Mouse (Mus musculus) liver, embryonic 14.5 days (tissue): Measurements from ENCODE around the gene Ralgapb. TPM values are rescaled to one million over a fixed set of nuclear protein-coding genes. Genes with fewer than 3 reads are reported as not detected.

Experiments
- ATAC-seq: fragments of 200-750 bp; cut with Nextera tagmentation; 2 replicates; pipeline ENCODE4 v1.8.0; 2017; ENCODE audit warnings: moderate number of reproducible peaks, mild to moderate bottlenecking, moderate library complexity; ENCODE audit not compliant: insufficient read depth
- DNase-seq, 3 experiments: peaks; one replicate each; pipeline ENCODE4 v3.0.0-alpha.2; 2012 to 2013; ENCODE audit warnings: low read depth in 3 of 3, low spot score in 3 of 3
- H3K27ac ChIP-seq: fragments of 300-500 bp; sonication (generic); 2 replicates; pipeline ENCODE4 v1.5.1; 2014; ENCODE audit warnings: moderate library complexity, mild to moderate bottlenecking, control low read depth, inconsistent platforms
- H3K27me3 ChIP-seq: fragments of 300-500 bp; sonication (generic); 2 replicates; pipeline ENCODE4 v1.6.1; 2014; ENCODE audit warnings: mild to moderate bottlenecking, low read length, moderate library complexity; ENCODE audit not compliant: control insufficient read depth, insufficient read depth
- H3K36me3 ChIP-seq: fragments of 300-500 bp; sonication (generic); replicated peaks from 2 replicates; pipeline ENCODE4 v1.6.1; 2014; ENCODE audit warnings: low read depth; ENCODE audit not compliant: control insufficient read depth, insufficient read depth
- H3K4me1 ChIP-seq, 2 experiments: fragments of 200-500 bp in 1 of 2; fragments of 300-500 bp in 1 of 2; sonication (generic) in 1 of 2; replicated peaks; 2 replicates each; pipeline ENCODE4 v1.6.1; 2012 to 2014; ENCODE audit warnings: antibody characterized with exemption in 1 of 2, inconsistent platforms in 1 of 2, low read length in 1 of 2; ENCODE audit not compliant: control insufficient read depth in 2 of 2, insufficient read depth in 2 of 2
- H3K4me2 ChIP-seq: fragments of 300-500 bp; sonication (generic); 2 replicates; pipeline ENCODE4 v1.6.1; 2014; ENCODE audit warnings: low read depth, mild to moderate bottlenecking, control low read depth, moderate library complexity
- H3K4me3 ChIP-seq, 2 experiments: fragments of 200-500 bp in 1 of 2; fragments of 300-500 bp in 1 of 2; sonication (generic) in 1 of 2; 2 replicates each; pipeline ENCODE4 v1.5.1; 2012 to 2014; ENCODE audit warnings: low read depth in 2 of 2, low read length in 2 of 2, mild to moderate bottlenecking in 2 of 2, control low read depth in 1 of 2, inconsistent platforms in 1 of 2, moderate library complexity in 1 of 2; ENCODE audit not compliant: insufficient read depth in 1 of 2
- H3K9ac ChIP-seq: fragments of 300-500 bp; sonication (generic); replicated peaks from 2 replicates; pipeline ENCODE4 v1.6.1; 2014; ENCODE audit warnings: mild to moderate bottlenecking, control low read depth, moderate library complexity
- H3K9me3 ChIP-seq: fragments of 300-500 bp; sonication (generic); 2 replicates; pipeline ENCODE4 v1.6.1; 2016; ENCODE audit warnings: low read length, mixed read lengths; ENCODE audit not compliant: control insufficient read depth
- CTCF ChIP-seq: IDR thresholded peaks from 2 replicates; pipeline ENCODE4 v1.5.1; 2016; ENCODE audit warnings: antibody characterized with exemption, low read depth, control low read depth
- EP300 ChIP-seq: IDR thresholded peaks from 2 replicates; pipeline ENCODE4 v1.6.1; 2016; ENCODE audit warnings: antibody characterized with exemption, low read depth
- WGBS: fragments of 180-500 bp; shearing (Covaris S2); extraction: QIAGEN DNeasy Blood & Tissue Kit; methylation state at CpG from one replicate; pipeline ENCODE4 v1.1.7; 2014; ENCODE audit not compliant: insufficient replicate concordance; 5-methylcytosine and 5-hydroxymethylcytosine counted together
- polyA plus RNA-seq, 2 experiments: library from polyadenylated mRNA; depleted of rRNA in 1 of 2; stranded (reverse) in 1 of 2; unstranded in 1 of 2; fragments of >200 nt; fragmentation: Nextera tagmentation in 1 of 2; extraction: Ambion mirVana in 1 of 2; gene quantifications; 2 replicates each; pipeline versions ENCODE4 v1.2.1 to v1.2.3; 2012 to 2014

The Ralgapb gene
- polyA plus RNA-seq, 2 experiments: 4.7 to 5.6 TPM

DNA sequence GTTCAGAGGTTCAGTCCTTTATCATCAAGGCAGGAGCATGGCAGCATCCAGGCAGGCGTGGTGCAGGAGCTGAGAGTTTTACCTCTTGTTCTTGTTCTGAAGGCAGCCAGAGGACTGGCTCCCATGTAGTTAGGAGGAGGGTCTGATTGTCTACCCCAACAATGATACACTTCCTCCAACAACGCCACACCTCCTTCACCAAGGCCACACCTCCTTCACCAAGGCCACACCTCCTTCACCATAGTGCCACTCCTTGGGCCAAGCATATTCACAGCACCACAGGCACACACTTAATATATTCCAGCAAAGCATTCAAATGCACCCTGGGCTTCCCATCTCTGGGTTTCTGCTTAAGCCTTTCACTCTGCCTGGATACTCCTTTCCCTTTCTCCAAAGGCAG, 135.6 kb downstream of the Ralgapb start:
- no peak for DNase-seq
- Histone ChIP-seq H3K4me3 (no peak overlapping the region), H3K27ac (no peak overlapping the region), H3K9me3 (no peaks in the 10 kb centered on the region), H3K4me1 (no peaks in the 10 kb centered on the region), H3K4me2 (no peak overlapping the region), H3K27me3 (no peaks in the 10 kb centered on the region), H3K36me3 (no peaks in the 10 kb centered on the region), H3K9ac (no peak overlapping the region)
- no peak for ATAC-seq
- TF ChIP-seq EP300 (no peak), CTCF (no peak)
- WGBS: 42% methylated on average over 2 of the region's 2 CpGs

DNA sequence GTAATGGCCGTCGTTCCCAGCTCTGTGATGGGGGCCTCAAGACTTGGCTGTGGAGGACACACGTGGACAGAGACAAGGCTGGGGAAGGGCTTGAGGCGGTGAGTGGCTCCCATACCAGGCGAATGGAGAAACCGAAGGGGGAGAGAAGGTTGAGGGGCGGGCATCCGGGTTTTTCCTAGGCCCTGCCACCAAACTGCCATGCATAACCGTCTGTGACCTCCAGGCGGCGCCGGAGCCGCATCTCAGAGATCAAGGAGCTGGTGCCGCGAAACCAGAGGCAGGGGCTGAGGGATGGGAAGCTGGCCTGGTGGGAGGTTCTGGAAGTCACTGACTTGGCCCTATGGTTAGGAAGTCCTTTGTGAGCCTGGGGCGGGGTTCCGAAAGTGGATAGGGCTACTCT, 137.1 kb downstream of the Ralgapb start:
- Histone ChIP-seq H3K36me3 (no peaks in the 10 kb centered on the region), H3K27ac (no peak overlapping the region), H3K4me2 (no peak overlapping the region), H3K4me1 (no peaks in the 10 kb centered on the region), H3K4me3 (no peak overlapping the region), H3K9me3 (no peaks in the 10 kb centered on the region), H3K27me3 (no peaks in the 10 kb centered on the region), H3K9ac (no peak overlapping the region)
- TF ChIP-seq CTCF: peak; percentile 88
- no peak for TF ChIP-seq EP300
- DNase-seq (peak in 2 of 3 experiments; percentile 7 to 13), ATAC-seq (no peak)
- 5% methylated on average over 17 of the region's 17 CpGs for WGBS

Other genes with a start within 250 kb of the Ralgapb start
- gene D630003M21Rik, start 180.6 kb upstream of the Ralgapb start, polyA plus RNA-seq (2012; rRNA removed): 0.33 and 0.34 TPM in 2 replicates
- 0.24 and 0.52 TPM in 2 replicates for gene D630003M21Rik, start 180.6 kb upstream of the Ralgapb start, polyA plus RNA-seq (2014; fragmentation: Nextera tagmentation; extraction: Ambion mirVana)
- gene Bpi, start 151.8 kb upstream of the Ralgapb start, polyA plus RNA-seq (2012; rRNA removed): not detected in 2 replicates
- not detected in 2 replicates for gene Bpi, start 151.8 kb upstream of the Ralgapb start, polyA plus RNA-seq (2014; fragmentation: Nextera tagmentation; extraction: Ambion mirVana)
- 22.9 and 26.4 TPM in 2 replicates for gene Lbp, start 103.4 kb upstream of the Ralgapb start, polyA plus RNA-seq (2012; rRNA removed)
- 31.6 and 33.5 TPM in 2 replicates for gene Lbp, start 103.4 kb upstream of the Ralgapb start, polyA plus RNA-seq (2014; fragmentation: Nextera tagmentation; extraction: Ambion mirVana)
- gene Snhg11, start 34.2 kb upstream of the Ralgapb start, polyA plus RNA-seq (2012; rRNA removed): 2.0 and 2.4 TPM in 2 replicates
- gene Snhg11, start 34.2 kb upstream of the Ralgapb start, polyA plus RNA-seq (2014; fragmentation: Nextera tagmentation; extraction: Ambion mirVana): 0.42 and 0.63 TPM in 2 replicates
- 0.22 TPM in 1 of 2 replicates, not detected in the other for gene Adig, start 92.8 kb downstream of the Ralgapb start, polyA plus RNA-seq (2012; rRNA removed)
- gene Adig, start 92.8 kb downstream of the Ralgapb start, polyA plus RNA-seq (2014; fragmentation: Nextera tagmentation; extraction: Ambion mirVana): not detected in 2 replicates
- 0.03 TPM in 1 of 2 replicates, not detected in the other for gene Arhgap40, start 102.9 kb downstream of the Ralgapb start, polyA plus RNA-seq (2012; rRNA removed)
- not detected in 2 replicates for gene Arhgap40, start 102.9 kb downstream of the Ralgapb start, polyA plus RNA-seq (2014; fragmentation: Nextera tagmentation; extraction: Ambion mirVana)
- gene Slc32a1, start 200.9 kb downstream of the Ralgapb start, polyA plus RNA-seq (2012; rRNA removed): 0.01 and 0.05 TPM in 2 replicates
- not detected in 2 replicates for gene Slc32a1, start 200.9 kb downstream of the Ralgapb start, polyA plus RNA-seq (2014; fragmentation: Nextera tagmentation; extraction: Ambion mirVana)
- 2.9 and 3.6 TPM in 2 replicates for gene Actr5, start 215.0 kb downstream of the Ralgapb start, polyA plus RNA-seq (2012; rRNA removed)
- gene Actr5, start 215.0 kb downstream of the Ralgapb start, polyA plus RNA-seq (2014; fragmentation: Nextera tagmentation; extraction: Ambion mirVana): 4.9 and 5.9 TPM in 2 replicates